Mouse (Mus musculus) liver, adult 2 months (tissue): Measurements from ENCODE around the gene Nfkb1. TPM values are rescaled to one million over a fixed set of nuclear protein-coding genes. Genes with fewer than 3 reads are reported as not detected.

Experiments
- DNase-seq: peaks from one replicate; pipeline ENCODE4 v3.0.0-alpha.2; 2011; ENCODE audit warnings: low read depth, low spot score; ENCODE audit errors: extremely low read depth
- H3K27ac ChIP-seq: fragments of 200-500 bp; replicated peaks from 2 replicates; pipeline ENCODE4 v1.5.1; 2012; ENCODE audit warnings: low read depth, mild to moderate bottlenecking, control low read depth, inconsistent platforms, low read length; ENCODE audit not compliant: insufficient read depth
- H3K27me3 ChIP-seq: fragments of 200-500 bp; 2 replicates; pipeline ENCODE4 v1.6.1; 2012; ENCODE audit warnings: mild to moderate bottlenecking, moderate library complexity, low read length, inconsistent platforms; ENCODE audit not compliant: control insufficient read depth, insufficient read depth
- H3K36me3 ChIP-seq: fragments of 200-500 bp; 2 replicates; pipeline ENCODE4 v1.6.1; 2012; ENCODE audit warnings: low read length, inconsistent platforms; ENCODE audit not compliant: control insufficient read depth, insufficient read depth
- H3K4me1 ChIP-seq: fragments of 200-500 bp; 2 replicates; pipeline ENCODE4 v1.6.1; 2011; ENCODE audit warnings: low read length; ENCODE audit not compliant: control insufficient read depth, insufficient read depth
- H3K4me3 ChIP-seq: fragments of 200-500 bp; 2 replicates; pipeline ENCODE4 v1.5.1; 2011; ENCODE audit warnings: low read depth, mild to moderate bottlenecking, control low read depth, low read length, moderate library complexity; ENCODE audit not compliant: insufficient read depth
- H3K79me2 ChIP-seq: fragments of 200-500 bp; 2 replicates; pipeline ENCODE4 v1.6.1; 2012; ENCODE audit warnings: inconsistent platforms, mild to moderate bottlenecking, low read length, moderate library complexity; ENCODE audit not compliant: control insufficient read depth, insufficient read depth
- H3K9ac ChIP-seq: fragments of 200-500 bp; 2 replicates; pipeline ENCODE4 v1.6.1; 2012; ENCODE audit warnings: low read depth, mild to moderate bottlenecking, control low read depth, inconsistent platforms, low read length
- CTCF ChIP-seq: fragments of 200-500 bp; IDR thresholded peaks from 2 replicates; pipeline ENCODE4 v1.5.1; 2011; ENCODE audit warnings: low read depth, low read length, control low read depth
- POLR2A ChIP-seq: fragments of 200-500 bp; IDR thresholded peaks from 2 replicates; pipeline ENCODE4 v1.6.1; 2011; ENCODE audit warnings: low read length, control low read depth; ENCODE audit not compliant: insufficient read depth; ENCODE audit errors: extremely low read depth
- WGBS: fragments of 180-500 bp; shearing (Covaris S2); methylation state at CpG from one replicate; pipeline ENCODE4 v1.1.7; 2018; 5-methylcytosine and 5-hydroxymethylcytosine counted together
- polyA plus RNA-seq: library from polyadenylated mRNA; depleted of rRNA; stranded (reverse); fragments of >200 nt; gene quantifications from 2 replicates; pipeline ENCODE4 v1.2.3, GENCODE M21; 2012
- total RNA-seq: library from RNA; depleted of rRNA; stranded (reverse); fragments of >200 nt; gene quantifications from 2 replicates; pipeline ENCODE4 v1.2.3, GENCODE M21; 2014

Gene Nfkb1
- total and polyA plus RNA-seq, 2 experiments, result 19.5 to 24.5 TPM

DNA sequence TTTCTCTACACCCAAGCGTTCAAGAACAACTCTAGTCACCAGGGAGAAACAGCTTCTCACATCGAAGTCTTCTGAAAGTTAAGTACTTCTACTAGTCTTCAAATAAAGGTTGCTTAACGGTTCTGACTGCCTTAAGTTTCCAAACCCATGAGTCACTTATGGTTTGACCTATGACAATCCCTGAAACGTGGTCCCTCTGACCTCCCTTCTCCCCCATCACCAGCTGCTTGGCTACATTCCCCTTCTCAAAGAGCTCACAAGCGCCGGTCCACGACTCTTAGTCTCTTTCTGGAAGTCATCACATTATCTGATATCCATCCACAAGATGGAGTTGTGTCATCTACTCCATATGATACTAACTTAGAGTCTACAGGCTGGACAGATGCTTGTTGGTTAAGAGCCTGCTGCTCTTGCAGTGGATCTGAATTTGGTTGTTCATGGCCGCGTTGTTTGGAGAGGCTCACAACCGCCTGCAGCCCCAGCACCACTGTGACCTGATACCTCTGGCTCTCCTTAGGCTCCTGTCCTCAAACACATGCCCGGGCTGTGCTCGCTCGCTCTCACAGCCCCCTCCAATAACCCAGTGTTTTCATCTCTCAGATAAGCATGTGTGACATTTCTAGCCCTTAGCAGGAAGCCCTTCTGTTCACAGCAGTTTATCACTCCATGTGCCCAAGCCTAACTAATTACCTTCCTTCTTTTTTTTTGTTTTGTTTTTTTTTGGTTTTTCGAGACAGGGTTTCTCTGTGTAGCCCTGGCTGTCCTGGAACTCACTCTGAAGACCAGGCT, 55.5 kb downstream of the Nfkb1 start:
- no peak overlapping the region for H3K4me3 ChIP-seq
- H3K27ac ChIP-seq, result no peak overlapping the region
- TF ChIP-seq CTCF (no peak), POLR2A (no peak)
- no peak overlapping the region for H3K9ac ChIP-seq
- H3K79me2 ChIP-seq, result no peaks in the 10 kb centered on the region
- no peak for DNase-seq
- H3K4me1 ChIP-seq, result no peaks in the 10 kb centered on the region
- H3K36me3 ChIP-seq, result peaks cover 12% of the 10 kb centered on the region
- H3K27me3 ChIP-seq, result no peaks in the 10 kb centered on the region
- 87% methylated on average over 14 of the region's 14 CpGs for WGBS

DNA sequence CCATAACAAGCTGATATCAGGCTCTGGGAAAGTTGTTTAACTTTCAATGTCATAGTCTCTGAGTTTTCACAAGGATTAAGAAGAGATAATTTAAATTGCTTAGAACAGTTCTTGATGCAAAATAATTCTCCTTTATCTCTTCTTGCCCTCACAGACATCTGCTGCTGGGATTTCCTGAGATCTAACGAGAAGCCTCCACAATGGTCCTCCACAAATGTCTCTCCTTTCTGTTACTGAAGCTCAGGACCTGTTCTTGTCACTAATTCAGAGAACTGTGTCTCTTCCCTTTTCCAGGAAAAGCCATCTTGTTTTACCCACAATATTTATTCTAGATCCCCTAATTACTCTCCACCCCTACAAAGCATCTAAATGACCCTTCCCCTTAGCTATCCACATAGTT, 56.3 kb downstream of the Nfkb1 start:
- Histone ChIP-seq H3K79me2 (no peaks in the 10 kb centered on the region), H3K36me3 (peaks cover 7% of the 10 kb centered on the region), H3K4me3 (no peak overlapping the region), H3K4me1 (no peaks in the 10 kb centered on the region), H3K9ac (no peak overlapping the region), H3K27me3 (no peaks in the 10 kb centered on the region), H3K27ac (no peak overlapping the region)
- TF ChIP-seq POLR2A (no peak), CTCF (no peak)
- 79% methylated on average over 1 of the region's 1 CpGs for WGBS
- no peak for DNase-seq

DNA sequence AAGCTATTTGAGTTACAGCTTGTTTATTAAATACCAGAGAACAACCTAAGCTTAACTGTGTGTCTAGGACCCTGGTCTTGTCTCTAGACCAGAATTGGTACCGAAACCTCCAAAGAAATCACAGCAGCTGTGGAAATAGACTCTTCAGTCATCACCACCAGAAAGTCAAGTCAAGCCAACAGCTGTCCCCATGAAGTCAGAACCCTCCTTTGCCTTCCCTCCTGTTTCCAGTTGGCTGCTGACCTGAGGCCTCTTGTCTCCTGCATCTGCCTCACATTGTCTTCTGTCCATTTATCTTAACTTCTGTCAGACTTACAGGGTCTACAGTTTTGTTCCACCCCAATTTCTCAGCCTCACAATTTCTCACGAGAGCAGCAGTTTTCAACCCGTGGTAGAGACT, 57.1 kb downstream of the Nfkb1 start:
- no peak for DNase-seq
- H3K4me3 ChIP-seq, result no peak overlapping the region
- 92% methylated on average over 3 of the region's 3 CpGs for WGBS
- H3K9ac ChIP-seq, result no peak overlapping the region
- no peaks in the 10 kb centered on the region for H3K27me3 ChIP-seq
- TF ChIP-seq POLR2A, result no peak
- no peak for TF ChIP-seq CTCF
- peaks cover 4% of the 10 kb centered on the region for H3K36me3 ChIP-seq
- H3K27ac ChIP-seq, result no peak overlapping the region
- H3K79me2 ChIP-seq, result no peaks in the 10 kb centered on the region
- no peaks in the 10 kb centered on the region for H3K4me1 ChIP-seq

DNA sequence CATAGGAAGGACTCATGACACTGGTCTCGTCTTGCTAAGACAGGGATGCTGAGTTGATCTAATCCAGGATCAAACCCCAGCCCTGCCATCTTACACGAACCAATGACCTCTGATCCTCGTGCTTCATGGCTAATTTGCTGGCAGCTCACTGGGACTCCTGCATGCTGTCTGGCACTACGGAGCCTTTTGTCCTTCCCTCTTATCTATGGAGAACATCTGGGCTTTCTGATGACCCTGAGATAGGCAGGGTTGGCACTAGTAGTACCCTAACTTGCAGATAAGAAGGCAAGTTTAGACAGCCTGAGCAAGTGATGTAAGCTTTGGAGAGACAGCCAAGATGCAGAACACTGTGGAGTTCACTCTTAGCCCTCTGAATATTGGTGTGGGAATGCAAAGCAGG, 59.5 kb downstream of the Nfkb1 start:
- Histone ChIP-seq H3K79me2 (no peaks in the 10 kb centered on the region), H3K4me3 (no peak overlapping the region)
- no peak for TF ChIP-seq CTCF
- TF ChIP-seq POLR2A, result no peak

DNA sequence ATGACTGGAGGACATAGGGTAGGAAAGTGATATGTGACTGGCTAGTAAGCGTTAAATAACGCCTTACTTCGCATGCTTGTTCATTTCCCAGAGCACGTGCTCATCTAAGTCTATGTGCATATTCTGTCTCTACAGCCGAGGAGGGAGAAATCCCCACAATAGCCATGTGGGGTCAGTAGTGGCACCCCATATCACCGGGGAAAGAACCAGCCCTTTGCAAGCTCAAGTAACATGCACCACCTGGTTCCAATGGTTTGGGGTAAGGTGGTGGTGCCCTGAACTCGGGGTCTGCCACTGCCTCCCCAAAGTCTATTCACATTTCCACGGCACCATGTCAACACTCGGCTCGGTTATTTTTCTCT, 60.3 kb downstream of the Nfkb1 start:
- Histone ChIP-seq H3K27ac (no peak overlapping the region), H3K36me3 (peaks cover 9% of the 10 kb centered on the region), H3K79me2 (no peaks in the 10 kb centered on the region), H3K27me3 (no peaks in the 10 kb centered on the region), H3K9ac (no peak overlapping the region), H3K4me3 (no peak overlapping the region), H3K4me1 (no peaks in the 10 kb centered on the region)
- TF ChIP-seq CTCF (peak; percentile 26; the same call in 1 of the 2 replicates), POLR2A (no peak)
- WGBS, result 74% methylated on average over 10 of the region's 10 CpGs
- no peak for DNase-seq

More for the DNA sequence above, 59.5 kb downstream of the Nfkb1 start:
- no peak overlapping the region for H3K27ac ChIP-seq
- H3K9ac ChIP-seq, result no peak overlapping the region
- H3K4me1 ChIP-seq, result no peaks in the 10 kb centered on the region
- WGBS, result 73% methylated on average over 4 of the region's 4 CpGs
- peaks cover 8% of the 10 kb centered on the region for H3K36me3 ChIP-seq
- no peak for DNase-seq
- H3K27me3 ChIP-seq, result no peaks in the 10 kb centered on the region

DNA sequence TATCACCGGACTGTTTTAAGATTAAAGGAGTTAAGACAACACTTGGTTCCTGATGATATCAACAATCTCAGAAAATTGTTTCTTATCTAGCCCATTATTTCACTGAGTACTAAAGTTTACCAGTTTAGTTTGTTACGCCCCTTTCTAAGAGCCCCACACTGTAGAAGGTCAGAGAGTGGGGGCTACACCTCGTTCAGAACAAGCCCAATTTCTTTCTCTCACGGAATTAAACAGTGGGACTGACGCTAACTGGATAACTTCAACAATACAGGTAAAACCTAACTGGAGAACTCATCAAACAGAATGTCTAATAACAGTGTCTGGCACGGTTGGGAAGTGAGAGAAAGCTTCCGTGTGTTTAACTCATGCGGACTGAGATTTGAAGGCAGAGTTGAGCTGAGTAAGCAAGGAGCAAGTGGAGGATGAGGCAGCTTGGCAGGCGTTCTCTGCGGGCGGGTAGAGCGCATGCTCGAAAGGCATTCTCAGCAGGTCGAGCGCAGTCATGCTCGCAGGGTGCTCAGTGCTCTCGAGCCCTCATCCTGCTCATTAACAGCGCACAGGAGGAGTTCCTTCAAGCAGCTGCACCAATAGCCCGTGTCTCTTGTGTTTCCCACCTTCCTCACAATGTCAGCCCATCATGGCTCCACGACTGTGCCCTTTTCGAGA, 60.8 kb downstream of the Nfkb1 start:
- Histone ChIP-seq H3K9ac (no peak overlapping the region), H3K27me3 (no peaks in the 10 kb centered on the region), H3K36me3 (peaks cover 11% of the 10 kb centered on the region), H3K27ac (no peak overlapping the region), H3K79me2 (no peaks in the 10 kb centered on the region), H3K4me3 (no peak overlapping the region), H3K4me1 (no peaks in the 10 kb centered on the region)
- DNase-seq, result no peak
- TF ChIP-seq POLR2A (no peak), CTCF (no peak)
- WGBS, result 91% methylated on average over 21 of the region's 21 CpGs
